Mouse (Mus musculus) kidney, postnatal 0 days (tissue): ENCODE measurements around the gene Selp. TPM values are rescaled to one million over a fixed set of nuclear protein-coding genes. Genes with fewer than 3 reads are reported as not detected.

Source experiments
- ATAC-seq: fragments of 200-750 bp; cut with Nextera tagmentation; replicated peaks from 2 replicates; pipeline ENCODE4 v1.8.0; 2017; ENCODE audit warnings: low read depth, moderate number of reproducible peaks, moderate TSS enrichment, moderate library complexity; ENCODE audit not compliant: low FRiP score
- DNase-seq: peaks from one replicate; pipeline ENCODE4 v3.0.0-alpha.2; 2016; ENCODE audit warnings: low spot score
- H3K27ac ChIP-seq: fragments of 300-500 bp; sonication (generic); 2 replicates; pipeline ENCODE4 v1.5.1; 2014; ENCODE audit warnings: mild to moderate bottlenecking
- H3K27me3 ChIP-seq: fragments of 300-500 bp; sonication (generic); 2 replicates; pipeline ENCODE4 v1.6.1; 2014; ENCODE audit warnings: low read length, mixed read lengths; ENCODE audit not compliant: insufficient read depth
- H3K36me3 ChIP-seq: fragments of 300-500 bp; sonication (generic); 2 replicates; pipeline ENCODE4 v1.6.1; 2014; ENCODE audit warnings: low read length, mixed read lengths; ENCODE audit not compliant: insufficient read depth
- H3K4me1 ChIP-seq: fragments of 300-500 bp; sonication (generic); replicated peaks from 2 replicates; pipeline ENCODE4 v1.6.1; 2014; ENCODE audit warnings: antibody characterized with exemption, low read length, mixed read lengths; ENCODE audit not compliant: insufficient read depth
- H3K4me2 ChIP-seq: fragments of 300-500 bp; sonication (generic); 2 replicates; pipeline ENCODE4 v1.6.1; 2014; ENCODE audit warnings: mild to moderate bottlenecking, low read length, moderate library complexity, mixed read lengths
- H3K4me3 ChIP-seq: fragments of 300-500 bp; sonication (generic); replicated peaks from 2 replicates; pipeline ENCODE4 v1.5.1; 2014; ENCODE audit warnings: low read depth, low read length
- H3K9ac ChIP-seq: fragments of 300-500 bp; sonication (generic); 2 replicates; pipeline ENCODE4 v1.6.1; 2014; ENCODE audit warnings: low read depth, low read length
- H3K9me3 ChIP-seq: fragments of 300-500 bp; sonication (generic); replicated peaks from 2 replicates; pipeline ENCODE4 v1.6.1; 2016; ENCODE audit warnings: low read length, inconsistent platforms, mixed read lengths
- CTCF ChIP-seq: IDR thresholded peaks from 2 replicates; pipeline ENCODE4 v1.5.1; 2016; ENCODE audit warnings: antibody characterized with exemption, low read depth, mild to moderate bottlenecking, moderate library complexity
- WGBS: fragments of 180-500 bp; shearing (Covaris S2); extraction: QIAGEN DNeasy Blood & Tissue Kit; methylation state at CpG from one replicate; pipeline ENCODE4 v1.1.7; 2014; 5-methylcytosine and 5-hydroxymethylcytosine counted together
- polyA plus RNA-seq: library from polyadenylated mRNA; unstranded; fragments of >200 nt; fragmentation: Nextera tagmentation; extraction: Ambion mirVana; gene quantifications from 2 replicates; pipeline ENCODE4 v1.2.1, GENCODE M21; 2015

Gene Selp
- polyA plus RNA-seq, 1 experiment from 2014 or later: 0.17 TPM

DNA sequence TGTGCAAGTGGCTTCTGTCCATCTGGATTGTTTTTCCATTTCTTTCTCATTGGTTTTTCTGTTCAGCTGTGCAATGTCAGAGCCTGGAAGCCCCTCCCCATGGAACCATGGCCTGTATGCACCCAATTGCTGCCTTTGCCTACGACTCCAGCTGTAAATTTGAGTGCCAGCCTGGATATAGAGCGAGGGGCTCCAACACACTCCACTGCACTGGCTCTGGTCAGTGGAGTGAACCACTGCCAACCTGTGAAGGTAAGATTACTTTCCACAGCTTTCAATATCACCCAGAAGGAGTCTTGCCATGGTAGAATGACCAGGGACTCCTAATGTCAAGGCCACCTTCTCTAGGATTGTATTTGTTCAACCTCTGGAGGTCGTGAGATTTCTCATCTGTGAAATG lies 14.9 kb downstream of the Selp start:
- Histone ChIP-seq H3K4me3 (no peak overlapping the region), H3K4me2 (no peak overlapping the region), H3K27me3 (no peaks in the 10 kb centered on the region), H3K4me1 (no peaks in the 10 kb centered on the region), H3K9me3 (no peaks in the 10 kb centered on the region), H3K36me3 (no peaks in the 10 kb centered on the region), H3K9ac (no peak overlapping the region), H3K27ac (no peak overlapping the region)
- no peak for ATAC-seq
- TF ChIP-seq CTCF: no peak
- DNase-seq: no peak
- WGBS: 35% methylated on average over 3 of the region's 3 CpGs

DNA sequence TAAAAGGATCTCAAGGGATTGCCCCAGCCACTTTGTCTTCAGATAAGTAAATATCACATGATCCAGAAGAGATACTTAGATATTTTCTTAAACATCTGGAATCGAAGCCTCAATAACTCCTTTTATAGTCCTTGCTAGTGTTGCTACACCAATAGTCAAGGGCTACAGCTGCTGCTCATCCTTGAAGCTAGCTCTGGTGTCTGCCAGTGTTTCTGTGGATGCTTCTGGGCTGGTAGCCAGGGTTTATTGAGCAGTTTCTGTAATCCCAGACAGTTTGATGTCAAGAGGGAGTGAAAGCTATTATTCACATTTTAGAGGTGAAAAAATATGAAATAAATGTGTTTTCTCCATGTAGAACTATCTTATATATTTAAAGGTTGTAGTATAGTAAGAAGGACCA lies 17.5 kb downstream of the Selp start:
- Histone ChIP-seq H3K9ac (no peak overlapping the region), H3K4me2 (no peak overlapping the region), H3K36me3 (no peaks in the 10 kb centered on the region), H3K4me3 (no peak overlapping the region), H3K27me3 (no peaks in the 10 kb centered on the region), H3K4me1 (no peaks in the 10 kb centered on the region), H3K27ac (no peak overlapping the region), H3K9me3 (no peaks in the 10 kb centered on the region)
- ATAC-seq: no peak
- 65% methylated on average over 1 of the region's 1 CpGs for WGBS
- TF ChIP-seq CTCF: no peak
- DNase-seq: no peak

DNA sequence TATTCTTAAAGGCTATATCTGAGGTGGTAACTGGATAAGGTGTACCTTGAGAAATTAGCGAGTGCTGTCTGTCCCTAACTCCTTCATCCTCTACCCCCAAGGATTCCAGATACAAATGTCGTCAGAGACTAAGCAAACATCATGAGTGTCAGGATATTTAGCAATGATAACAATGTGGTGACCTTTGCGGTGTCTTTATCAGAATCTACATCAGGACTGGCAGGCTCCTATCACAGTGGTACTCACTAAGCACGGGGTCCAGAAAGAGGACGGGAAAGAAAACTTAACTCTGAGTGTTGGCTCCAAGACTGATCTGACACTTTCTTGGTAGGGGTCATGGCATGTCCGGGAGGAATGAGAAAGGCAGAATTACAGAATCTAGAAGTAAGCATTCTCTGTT lies 19.0 kb downstream of the Selp start:
- no peak overlapping the region for H3K4me3 ChIP-seq
- H3K9ac ChIP-seq: no peak overlapping the region
- no peak for DNase-seq
- no peak for ATAC-seq
- H3K27ac ChIP-seq: no peak overlapping the region
- H3K4me2 ChIP-seq: no peak overlapping the region
- TF ChIP-seq CTCF: no peak
- no peaks in the 10 kb centered on the region for H3K9me3 ChIP-seq
- no peaks in the 10 kb centered on the region for H3K27me3 ChIP-seq
- H3K4me1 ChIP-seq: no peaks in the 10 kb centered on the region
- 70% methylated on average over 6 of the region's 6 CpGs for WGBS
- H3K36me3 ChIP-seq: no peaks in the 10 kb centered on the region

DNA sequence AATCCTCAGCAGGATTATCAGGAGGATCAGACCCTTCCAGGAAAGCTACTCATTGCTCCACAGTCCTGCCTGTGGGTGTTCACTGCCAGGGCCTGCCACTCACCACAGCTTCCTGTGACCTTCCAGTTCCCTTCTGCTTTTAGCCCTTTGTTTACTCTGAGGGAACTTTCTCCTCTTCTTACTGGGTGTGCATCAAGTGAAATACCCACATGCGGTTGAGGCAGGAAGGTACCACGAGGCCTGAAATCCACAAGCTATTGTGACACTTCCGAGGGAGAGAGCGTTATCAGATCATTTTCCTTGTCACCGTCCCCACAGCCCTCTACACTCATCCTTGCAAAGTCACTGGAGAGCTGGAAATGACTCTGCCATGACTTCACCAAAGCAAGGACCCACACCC lies 20.3 kb downstream of the Selp start:
- no peaks in the 10 kb centered on the region for H3K36me3 ChIP-seq
- H3K27me3 ChIP-seq: no peaks in the 10 kb centered on the region
- H3K4me3 ChIP-seq: no peak overlapping the region
- DNase-seq (peak; percentile 25), ATAC-seq (no peak)
- no peaks in the 10 kb centered on the region for H3K9me3 ChIP-seq
- no peak for TF ChIP-seq CTCF
- H3K4me1 ChIP-seq: no peaks in the 10 kb centered on the region
- no peak overlapping the region for H3K9ac ChIP-seq
- WGBS: 53% methylated on average over 5 of the region's 5 CpGs
- H3K4me2 ChIP-seq: no peak overlapping the region
- H3K27ac ChIP-seq: no peak overlapping the region

DNA sequence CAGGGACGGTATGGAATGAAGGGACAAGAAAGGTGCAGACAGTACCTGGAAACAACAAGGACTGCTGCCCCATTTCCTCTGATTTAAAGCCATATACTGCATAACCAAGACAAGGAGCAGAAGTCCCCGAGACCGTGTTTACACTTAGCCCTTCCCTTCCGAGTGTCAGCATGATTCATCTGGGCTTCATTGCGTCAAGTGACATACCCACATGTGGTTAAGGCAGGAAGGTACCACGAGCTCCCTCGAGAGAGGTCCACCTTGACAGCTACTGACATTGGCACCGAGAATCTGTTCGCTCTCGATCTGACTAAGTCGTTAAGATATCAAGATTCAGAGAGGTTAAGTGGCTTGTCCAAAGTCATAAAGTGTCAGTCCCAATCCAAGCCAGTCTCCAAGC lies 20.9 kb downstream of the Selp start:
- Histone ChIP-seq H3K9me3 (no peaks in the 10 kb centered on the region), H3K4me2 (no peak overlapping the region), H3K9ac (no peak overlapping the region), H3K27ac (no peak overlapping the region), H3K4me3 (no peak overlapping the region), H3K36me3 (no peaks in the 10 kb centered on the region), H3K27me3 (no peaks in the 10 kb centered on the region), H3K4me1 (no peaks in the 10 kb centered on the region)
- DNase-seq (no peak), ATAC-seq (no peak)
- TF ChIP-seq CTCF: no peak
- WGBS: 21% methylated on average over 11 of the region's 11 CpGs

DNA sequence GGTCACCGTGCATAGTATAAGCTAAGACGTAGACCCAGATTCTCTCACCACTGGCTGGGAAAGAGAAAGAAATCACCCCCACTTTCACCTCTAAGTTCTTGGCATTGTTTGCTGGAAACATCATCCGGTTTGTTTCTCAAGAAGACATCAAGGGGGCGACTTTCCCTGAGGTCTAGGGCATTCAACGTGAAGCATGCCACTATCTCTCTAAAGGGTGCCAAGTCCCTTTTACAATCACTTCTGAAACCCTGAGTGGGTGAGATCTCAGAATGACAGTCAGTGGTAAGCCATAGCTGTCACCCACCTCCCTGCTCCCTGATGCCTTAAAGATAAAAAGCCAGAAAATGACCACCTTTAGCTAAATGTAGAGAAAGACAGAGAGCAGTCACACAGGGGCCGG lies 21.6 kb downstream of the Selp start:
- DNase-seq (no peak), ATAC-seq (no peak)
- 62% methylated on average over 6 of the region's 6 CpGs for WGBS
- Histone ChIP-seq H3K36me3 (no peaks in the 10 kb centered on the region), H3K27me3 (no peaks in the 10 kb centered on the region), H3K4me1 (no peaks in the 10 kb centered on the region), H3K4me2 (no peak overlapping the region), H3K4me3 (no peak overlapping the region), H3K9ac (no peak overlapping the region), H3K27ac (no peak overlapping the region), H3K9me3 (no peaks in the 10 kb centered on the region)
- TF ChIP-seq CTCF: no peak

DNA sequence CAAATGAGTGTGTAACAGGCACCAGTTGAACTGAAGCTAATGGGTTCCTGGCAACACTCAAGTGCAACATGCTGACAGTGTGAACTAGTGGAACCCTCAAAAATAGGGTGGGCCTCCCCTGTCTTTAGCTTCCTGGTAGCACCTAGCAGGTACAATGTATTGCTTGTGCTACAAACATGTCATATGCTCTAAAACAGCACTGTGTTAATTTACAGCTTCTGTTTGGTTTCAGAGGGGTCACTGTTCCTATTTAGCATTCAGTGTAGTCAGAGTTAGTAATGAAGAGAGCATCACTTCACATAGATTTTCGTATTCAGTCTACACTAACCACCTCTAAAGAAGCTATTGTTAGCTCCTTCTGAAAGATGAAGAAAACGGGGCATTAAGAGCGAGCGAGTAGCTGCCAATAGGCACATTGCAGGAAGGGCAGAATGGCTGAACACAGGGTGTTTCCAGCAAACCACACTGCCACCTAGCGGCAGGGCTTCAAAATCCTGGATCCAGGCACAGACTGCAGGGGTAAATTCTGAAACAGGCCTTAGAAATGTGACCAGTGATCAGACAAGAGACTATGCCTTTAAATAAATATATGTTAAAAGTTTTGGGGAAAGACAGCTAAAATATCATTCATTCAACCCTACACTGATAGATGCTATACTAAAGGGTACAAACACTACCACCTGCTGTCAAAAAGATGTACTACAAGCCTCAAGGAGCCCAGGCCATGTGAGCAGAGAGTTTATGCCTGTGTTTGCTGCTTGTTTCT lies 23.5 kb downstream of the Selp start:
- WGBS: 5% methylated on average over 5 of the region's 5 CpGs
- peak overlapping the region; percentile 16; the same call in 1 of the 2 replicates for H3K4me2 ChIP-seq
- no peaks in the 10 kb centered on the region for H3K27me3 ChIP-seq
- ATAC-seq: peak; percentile 87
- TF ChIP-seq CTCF: peak; percentile 95
- no peaks in the 10 kb centered on the region for H3K36me3 ChIP-seq
- H3K4me3 ChIP-seq: no peak overlapping the region
- no peak overlapping the region for H3K27ac ChIP-seq
- H3K9me3 ChIP-seq: no peaks in the 10 kb centered on the region
- H3K9ac ChIP-seq: no peak overlapping the region
- peak; percentile 84 for DNase-seq
- no peaks in the 10 kb centered on the region for H3K4me1 ChIP-seq
